Mouse (Mus musculus) CH12.LX (cell line): ENCODE measurements at regions not wholly inside any gene's neighbourhood (a gene's known extent, or its start where the extent isn't known, plus 50 kb on each side); places are given as distances from the start of the nearest gene placed in this dataset.

ENCODE experiments used
- MAX ChIP-seq: IDR thresholded peaks from 2 replicates; pipeline ENCODE4 v1.6.1; 2011; ENCODE audit warnings: low read length, improper control_type of control experiment
- TBP ChIP-seq: conservative IDR thresholded peaks from 2 replicates; pipeline ENCODE4 v1.6.1; 2011; ENCODE audit warnings: low read depth, low read length, improper control_type of control experiment
- TCF12 ChIP-seq: IDR thresholded peaks from 2 replicates; pipeline ENCODE4 v1.6.1; 2014; ENCODE audit warnings: low read depth, mild to moderate bottlenecking, inconsistent platforms, low read length, improper control_type of control experiment
- USF1 ChIP-seq: IDR thresholded peaks from 2 replicates; pipeline ENCODE4 v1.6.1; 2014; ENCODE audit warnings: low read depth, mild to moderate bottlenecking, inconsistent platforms, low read length, improper control_type of control experiment
- USF2 ChIP-seq: conservative IDR thresholded peaks from 2 replicates; pipeline ENCODE4 v1.6.1; 2011; ENCODE audit warnings: low read depth, low read length, improper control_type of control experiment
- ZC3H11A ChIP-seq: IDR thresholded peaks from 2 replicates; pipeline ENCODE4 v1.6.1; 2012; ENCODE audit warnings: low read depth, mild to moderate bottlenecking, inconsistent platforms, low read length, improper control_type of control experiment
- ZNF384 ChIP-seq: IDR thresholded peaks from 2 replicates; pipeline ENCODE4 v1.6.1; 2012; ENCODE audit warnings: low read depth, low read length, improper control_type of control experiment, inconsistent platforms

DNA sequence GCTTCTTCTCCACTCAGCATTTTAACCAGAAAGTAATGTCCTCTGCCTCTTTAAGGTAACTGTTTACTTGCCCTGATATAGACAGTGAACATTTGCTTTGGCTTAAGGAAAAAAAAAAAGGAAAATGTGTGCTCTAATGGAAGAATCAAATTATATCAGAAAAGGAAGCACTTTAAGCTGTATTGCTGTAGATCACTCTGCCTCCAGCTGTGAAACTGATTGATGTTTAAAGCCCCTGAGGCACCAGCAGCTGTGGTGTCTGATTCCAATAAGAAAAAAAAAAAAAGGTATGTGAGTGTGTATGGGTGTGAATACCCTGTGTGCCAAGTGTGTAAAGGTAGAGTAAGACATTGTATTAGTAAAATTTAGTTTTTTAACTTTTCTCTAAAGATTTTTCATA, 783.8 kb upstream of the Pou3f2 start:
- TF ChIP-seq ZNF384 (no peak), TBP (no peak), TCF12 (no peak), USF2 (no peak), ZC3H11A (no peak), USF1 (no peak), MAX (no peak)
